Mouse (Mus musculus) forebrain, embryonic 10.5 days (tissue): ENCODE measurements at regions not wholly inside any gene's neighbourhood (a gene's known extent, or its start where the extent isn't known, plus 50 kb on each side); places are given as distances from the start of the nearest gene placed in this dataset.

ENCODE experiments used
- DNase-seq: peaks from one replicate; pipeline ENCODE4 v3.0.0-alpha.2; 2017; ENCODE audit warnings: low spot score; ENCODE audit errors: extremely low spot score
- H3K27ac ChIP-seq: fragments of 300-500 bp; sonication (generic); 2 replicates; pipeline ENCODE4 v1.5.1; 2016; ENCODE audit warnings: mild to moderate bottlenecking
- H3K27me3 ChIP-seq: fragments of 300-500 bp; sonication (generic); 2 replicates; pipeline ENCODE4 v1.6.1; 2016; ENCODE audit warnings: mild to moderate bottlenecking; ENCODE audit not compliant: poor library complexity, severe bottlenecking
- H3K36me3 ChIP-seq: fragments of 300-500 bp; sonication (generic); replicated peaks from 2 replicates; pipeline ENCODE4 v1.6.1; 2016; ENCODE audit warnings: mild to moderate bottlenecking, moderate library complexity
- H3K4me1 ChIP-seq: fragments of 300-500 bp; sonication (generic); 2 replicates; pipeline ENCODE4 v1.6.1; 2016
- H3K4me3 ChIP-seq: fragments of 300-500 bp; sonication (generic); 2 replicates; pipeline ENCODE4 v1.5.1; 2016; ENCODE audit warnings: mild to moderate bottlenecking, moderate library complexity
- H3K9me3 ChIP-seq: fragments of 300-500 bp; sonication (generic); 2 replicates; pipeline ENCODE4 v1.6.1; 2016; ENCODE audit warnings: mild to moderate bottlenecking, moderate library complexity
- WGBS: fragments of 180-500 bp; shearing (Covaris S2); methylation state at CpG from one replicate; pipeline ENCODE4 v1.1.7; 2016; 5-methylcytosine and 5-hydroxymethylcytosine counted together

GRCm38 (mm10) chr10:92556526-92557422 lies 165.4 kb downstream of the Nedd1 start:
- Histone ChIP-seq H3K36me3 (no peaks in the 10 kb centered on the region), H3K27me3 (peaks cover 54% of the 10 kb centered on the region), H3K27ac (peak overlapping the region; percentile 89), H3K4me3 (peak overlapping the region; percentile 26; the same call in 1 of the 2 replicates), H3K4me1 (peaks cover 60% of the 10 kb centered on the region), H3K9me3 (no peaks in the 10 kb centered on the region)
- peak; percentile 66 for DNase-seq
- 2% methylated on average over 8 of the region's 8 CpGs for WGBS

GRCm38 (mm10) chr10:92555727-92556525 lies 166.3 kb downstream of the Nedd1 start:
- H3K4me3 ChIP-seq: peak overlapping the region; percentile 26; the same call in 1 of the 2 replicates
- WGBS: 19% methylated on average over 13 of the region's 13 CpGs
- H3K27me3 ChIP-seq: peaks cover 47% of the 10 kb centered on the region
- H3K9me3 ChIP-seq: no peaks in the 10 kb centered on the region
- H3K36me3 ChIP-seq: no peaks in the 10 kb centered on the region
- H3K4me1 ChIP-seq: peaks cover 60% of the 10 kb centered on the region
- H3K27ac ChIP-seq: peak overlapping the region; percentile 89
- peak; percentile 47 for DNase-seq

GRCm38 (mm10) chr10:92553966-92554365 lies 168.3 kb downstream of the Nedd1 start:
- no peaks in the 10 kb centered on the region for H3K36me3 ChIP-seq
- peak overlapping the region; percentile 36 for H3K27ac ChIP-seq
- WGBS: 90% methylated on average over 3 of the region's 3 CpGs

GRCm38 (mm10) chr10:92548875-92549586 lies 173.2 kb downstream of the Nedd1 start:
- no peak overlapping the region for H3K27ac ChIP-seq
- H3K27me3 ChIP-seq: peaks cover 16% of the 10 kb centered on the region
- 77% methylated on average over 4 of the region's 4 CpGs for WGBS
- H3K4me3 ChIP-seq: no peak overlapping the region
- H3K9me3 ChIP-seq: no peaks in the 10 kb centered on the region; the same call in 1 of the 2 replicates
- peaks cover 13% of the 10 kb centered on the region for H3K4me1 ChIP-seq
- no peak for DNase-seq
- no peaks in the 10 kb centered on the region for H3K36me3 ChIP-seq

More at GRCm38 (mm10) chr10:92553966-92554365, 168.3 kb downstream of the Nedd1 start:
- H3K4me3 ChIP-seq: no peak overlapping the region
- H3K4me1 ChIP-seq: peaks cover 58% of the 10 kb centered on the region
- H3K27me3 ChIP-seq: peaks cover 27% of the 10 kb centered on the region
- no peak for DNase-seq
- H3K9me3 ChIP-seq: no peaks in the 10 kb centered on the region

- H3K36me3 ChIP-seq: no peaks in the 10 kb centered on the region
- H3K4me3 ChIP-seq: no peak overlapping the region
- H3K9me3 ChIP-seq: no peaks in the 10 kb centered on the region
- H3K4me1 ChIP-seq: peaks cover 5% of the 10 kb centered on the region; the same call in 1 of the 2 replicates
- no peak for DNase-seq
- H3K27me3 ChIP-seq: no peaks in the 10 kb centered on the region
- H3K27ac ChIP-seq: no peak overlapping the region
- 88% methylated on average over 4 of the region's 4 CpGs for WGBS
Measured at GRCm38 (mm10) chr10:92538433-92538832, 183.8 kb downstream of the Nedd1 start.

GRCm38 (mm10) chr10:92516886-92517285 lies 205.3 kb downstream of the Nedd1 start:
- WGBS: 85% methylated on average over 5 of the region's 5 CpGs
- no peak for DNase-seq

GRCm38 (mm10) chr10:92511769-92512168 lies 210.5 kb downstream of the Nedd1 start:
- Histone ChIP-seq H3K27ac (0 out of 2 replicates have a peak overlapping the region, but pooled peaks have one; percentile 31), H3K9me3 (no peaks in the 10 kb centered on the region), H3K4me1 (peaks cover 18% of the 10 kb centered on the region), H3K4me3 (no peak overlapping the region), H3K36me3 (no peaks in the 10 kb centered on the region), H3K27me3 (no peaks in the 10 kb centered on the region)
- 89% methylated on average over 7 of the region's 7 CpGs for WGBS
- no peak for DNase-seq

More at GRCm38 (mm10) chr10:92516886-92517285, 205.3 kb downstream of the Nedd1 start:
- Histone ChIP-seq H3K27me3 (no peaks in the 10 kb centered on the region), H3K27ac (no peak overlapping the region), H3K9me3 (peaks cover 5% of the 10 kb centered on the region; the same call in 1 of the 2 replicates), H3K4me1 (peaks cover 12% of the 10 kb centered on the region), H3K4me3 (no peak overlapping the region), H3K36me3 (no peaks in the 10 kb centered on the region)

- H3K27me3 ChIP-seq: no peaks in the 10 kb centered on the region
- no peak overlapping the region for H3K4me3 ChIP-seq
- no peak for DNase-seq
- 91% methylated on average over 2 of the region's 2 CpGs for WGBS
- H3K27ac ChIP-seq: no peak overlapping the region
- no peaks in the 10 kb centered on the region for H3K9me3 ChIP-seq
- peaks cover 18% of the 10 kb centered on the region for H3K4me1 ChIP-seq
- no peaks in the 10 kb centered on the region for H3K36me3 ChIP-seq
Measured at GRCm38 (mm10) chr10:92510677-92511076, 211.5 kb downstream of the Nedd1 start.

- no peak for DNase-seq
- Histone ChIP-seq H3K4me1 (no peaks in the 10 kb centered on the region), H3K27me3 (no peaks in the 10 kb centered on the region), H3K9me3 (no peaks in the 10 kb centered on the region), H3K4me3 (no peak overlapping the region), H3K27ac (no peak overlapping the region), H3K36me3 (no peaks in the 10 kb centered on the region)
- WGBS: 90% methylated on average over 1 of the region's 1 CpGs
Measured at GRCm38 (mm10) chr10:92504271-92504670, 217.9 kb downstream of the Nedd1 start.

- 86% methylated on average over 1 of the region's 1 CpGs for WGBS
- no peaks in the 10 kb centered on the region for H3K36me3 ChIP-seq
- no peak for DNase-seq
- H3K4me3 ChIP-seq: no peak overlapping the region
- no peak overlapping the region for H3K27ac ChIP-seq
- H3K9me3 ChIP-seq: peaks cover 21% of the 10 kb centered on the region
- no peaks in the 10 kb centered on the region for H3K4me1 ChIP-seq
- H3K27me3 ChIP-seq: no peaks in the 10 kb centered on the region
Measured at GRCm38 (mm10) chr10:92483592-92483991, 238.6 kb downstream of the Nedd1 start.

- Histone ChIP-seq H3K27me3 (no peaks in the 10 kb centered on the region), H3K9me3 (peaks cover 5% of the 10 kb centered on the region; the same call in 1 of the 2 replicates), H3K4me1 (peaks cover 21% of the 10 kb centered on the region), H3K27ac (peak overlapping the region; percentile 51), H3K36me3 (no peaks in the 10 kb centered on the region), H3K4me3 (no peak overlapping the region)
- WGBS: 38% methylated on average over 3 of the region's 3 CpGs
- peak; percentile 36 for DNase-seq
Measured at GRCm38 (mm10) chr10:92473282-92473681, 248.9 kb downstream of the Nedd1 start.

- Histone ChIP-seq H3K27ac (no peak overlapping the region), H3K27me3 (no peaks in the 10 kb centered on the region), H3K36me3 (no peaks in the 10 kb centered on the region), H3K4me3 (no peak overlapping the region), H3K4me1 (peaks cover 21% of the 10 kb centered on the region), H3K9me3 (peaks cover 5% of the 10 kb centered on the region; the same call in 1 of the 2 replicates)
- WGBS: 88% methylated on average over 1 of the region's 1 CpGs
- no peak for DNase-seq
Measured at GRCm38 (mm10) chr10:92471111-92471510, 251.1 kb downstream of the Nedd1 start.
